ENCODE assay signal across 8 mouse cellular contexts in genomic region chr7:132672481-132672959, GRCm38 (mm10).
DNase-seq lines count a peak whose midpoint lies in the region; ATAC-seq lines count a peak whose summit lies in the region.

No protein-coding gene starts in this region.

- H3K9me3 ChIP-seq in intestine, embryonic 15.5 days: no peaks in the 10 kb centered on the region
- H3K9me3 ChIP-seq in forebrain, embryonic 12.5 days: no peaks in the 10 kb centered on the region

- H3K27me3 ChIP-seq in intestine, embryonic 15.5 days (replicated peaks): no peaks in the 10 kb centered on the region
- peaks cover 15% of the 10 kb centered on the region for H3K27me3 ChIP-seq in forebrain, embryonic 12.5 days

- peaks cover 14% of the 10 kb centered on the region; the same call in 1 of the 2 replicates for H3K4me1 ChIP-seq in intestine, embryonic 15.5 days (replicated peaks)
- H3K4me1 ChIP-seq in forebrain, embryonic 12.5 days: peaks cover 6% of the 10 kb centered on the region

- H3K27ac ChIP-seq in intestine, embryonic 15.5 days: no peak overlapping the region
- no peak overlapping the region for H3K27ac ChIP-seq in forebrain, embryonic 12.5 days

- 54% methylated on average over 7 of the region's 7 CpGs for WGBS in intestine, embryonic 15.5 days
- 81% methylated on average over 7 of the region's 7 CpGs for WGBS in forebrain, embryonic 12.5 days

- no peak overlapping the region for H3K4me2 ChIP-seq in intestine, embryonic 15.5 days (replicated peaks)
- no peak overlapping the region for H3K4me2 ChIP-seq in forebrain, embryonic 12.5 days

- DNase-seq in frontal cortex, postnatal 25 days (ENCODE audit: low spot score in 2 of 2): no peak
- DNase-seq in CD4-positive helper T cell, adult 2 months (ENCODE audit: low read depth, low spot score): peak; percentile 65
- DNase-seq in lung, postnatal 36 days: peak; percentile 87
- no peak for DNase-seq in right cerebral cortex, postnatal 10 days (ENCODE audit: low spot score in 2 of 2)

- H3K36me3 ChIP-seq in intestine, embryonic 15.5 days: no peaks in the 10 kb centered on the region
- no peaks in the 10 kb centered on the region for H3K36me3 ChIP-seq in forebrain, embryonic 12.5 days (replicated peaks)

- H3K4me3 ChIP-seq in intestine, embryonic 15.5 days (replicated peaks): no peak overlapping the region
- no peak overlapping the region for H3K4me3 ChIP-seq in forebrain, embryonic 12.5 days (replicated peaks)

- H3K9ac ChIP-seq in intestine, embryonic 15.5 days: no peak overlapping the region
- H3K9ac ChIP-seq in forebrain, embryonic 12.5 days: no peak overlapping the region

- ATAC-seq in frontal cortex, adult (ENCODE audit: low TSS enrichment): peak; percentile 87
- peak; percentile 92 for ATAC-seq in common myeloid progenitor, adult 5-6 weeks (replicated peaks; ENCODE audit: low read depth, poor library complexity, severe bottlenecking)
- peak; percentile 63 for ATAC-seq in intestine, embryonic 15.5 days
- no peak for ATAC-seq in forebrain, embryonic 12.5 days (ENCODE audit: low FRiP score)

Comparison
In these comparisons a context has a peak if more than half of its experiments do, and no peak if none do; other contexts are left out.
1. DNase-seq: peak in CD4-positive helper T cell, adult 2 months (single experiment) and lung, postnatal 36 days (single experiment); none in frontal cortex, postnatal 25 days (0 of 2) and right cerebral cortex, postnatal 10 days (0 of 2).